Mouse (Mus musculus) mouse trophoblast stem cell (cell line): ENCODE measurements at regions not wholly inside any gene's neighbourhood (a gene's known extent, or its start where the extent isn't known, plus 50 kb on each side); places are given as distances from the start of the nearest gene placed in this dataset.

Source experiments
- in situ Hi-C, 2 experiments: fragments of 300-500 bp; cut with MseI, MboI; formaldehyde crosslinking; loops; 2 replicates in 1 of 2; 3 replicates in 1 of 2; pipeline ENCODE4 v1.15.1; 2025

DNA sequence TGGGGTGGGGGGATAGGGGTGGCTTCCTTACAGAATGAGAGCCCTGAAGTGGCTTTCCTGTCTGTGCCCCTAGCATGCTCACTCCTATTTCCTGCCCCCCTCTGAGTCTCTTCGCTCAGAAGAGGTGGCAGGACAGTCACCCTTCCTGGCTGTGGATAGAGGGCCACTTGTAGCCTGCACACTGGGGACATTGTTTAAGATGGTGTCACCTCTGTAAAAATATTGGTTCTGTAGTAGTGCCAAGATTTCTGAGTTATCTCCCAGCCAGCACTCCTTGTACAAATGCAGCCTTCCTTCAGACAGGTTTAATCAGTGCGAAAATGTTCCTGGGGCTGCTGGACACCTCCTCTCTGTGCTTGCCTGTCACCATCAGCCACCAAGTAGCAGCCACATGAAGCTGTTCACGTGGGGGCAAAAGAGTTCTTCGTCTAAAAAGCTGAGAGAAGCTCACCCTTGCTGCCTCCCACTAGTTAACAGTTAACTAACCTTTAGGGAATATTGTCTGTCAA is 136.1 kb upstream of the Id2 start:
- in situ Hi-C loops = no loop called here

DNA sequence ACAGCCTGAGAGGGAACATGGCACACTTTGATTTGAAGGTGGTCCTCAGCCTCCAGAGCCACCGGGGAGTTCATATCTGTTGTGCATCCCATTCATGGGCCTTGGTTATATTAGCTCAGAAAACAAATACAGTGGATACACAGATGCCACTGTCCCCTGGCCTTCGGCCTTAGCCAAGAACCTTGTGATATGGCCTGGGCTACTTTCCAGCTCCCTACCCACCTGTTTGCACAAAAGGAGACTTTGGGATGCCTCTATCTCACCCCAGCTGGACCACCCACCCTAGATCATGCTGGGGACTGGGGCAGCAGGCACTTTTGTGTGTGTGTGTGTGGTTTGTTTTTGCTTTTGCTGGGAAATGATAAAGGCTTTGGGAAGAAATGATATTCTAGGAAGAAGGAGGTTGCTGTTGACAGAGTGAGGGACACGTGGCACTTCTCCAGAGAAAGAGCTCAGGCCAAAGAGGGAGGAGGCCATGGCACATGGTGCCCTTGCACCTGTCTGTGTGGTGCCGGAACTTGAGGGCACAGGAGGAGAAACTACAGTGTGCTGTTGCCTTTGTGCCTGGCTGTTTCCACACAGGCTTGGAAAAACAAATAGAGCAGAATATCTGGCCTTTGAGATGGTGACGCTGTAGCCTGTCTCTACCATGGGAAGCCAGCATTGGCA is 135.6 kb upstream of the Id2 start:
- in situ Hi-C loops = no loop called here

DNA sequence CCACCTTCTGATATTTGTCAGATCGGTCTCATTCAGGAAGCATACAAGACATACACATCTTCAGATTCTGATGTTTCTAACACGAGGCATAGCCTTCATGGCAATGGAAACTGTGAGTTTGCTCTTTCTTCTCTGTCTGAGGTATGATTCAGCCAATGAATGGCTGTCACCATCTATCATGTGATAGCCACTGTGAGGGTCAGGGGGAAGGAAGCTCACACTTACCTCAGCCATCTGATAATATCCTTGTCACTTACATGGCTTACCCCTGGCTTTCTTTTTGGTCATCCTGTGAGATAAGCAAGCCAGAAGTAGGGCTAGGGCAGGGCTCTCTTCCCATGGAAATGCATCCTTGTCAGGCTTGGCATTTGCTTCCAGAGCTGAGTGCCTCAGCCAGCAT is 131.8 kb upstream of the Id2 start:
- in situ Hi-C loops = no loop called here

DNA sequence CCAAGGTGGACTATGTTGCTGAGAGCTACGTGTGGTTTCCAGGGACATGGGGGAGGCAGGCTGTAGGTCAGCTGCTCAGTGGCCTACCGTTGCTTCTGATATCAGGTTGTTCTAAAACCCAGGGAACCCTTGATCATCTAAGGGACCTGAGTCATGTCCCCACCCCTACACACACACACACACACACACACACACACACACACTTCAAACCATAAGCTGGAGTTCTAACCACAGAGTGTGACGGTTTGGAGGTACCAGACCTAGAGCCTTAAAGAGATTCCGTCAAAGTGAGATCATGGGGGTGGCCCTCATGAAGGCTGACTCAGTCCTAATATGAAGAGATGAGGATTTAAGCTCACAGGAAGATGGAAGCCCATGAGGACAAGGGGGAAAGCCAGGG is 130.8 kb upstream of the Id2 start:
- in situ Hi-C loops = no loop called here

DNA sequence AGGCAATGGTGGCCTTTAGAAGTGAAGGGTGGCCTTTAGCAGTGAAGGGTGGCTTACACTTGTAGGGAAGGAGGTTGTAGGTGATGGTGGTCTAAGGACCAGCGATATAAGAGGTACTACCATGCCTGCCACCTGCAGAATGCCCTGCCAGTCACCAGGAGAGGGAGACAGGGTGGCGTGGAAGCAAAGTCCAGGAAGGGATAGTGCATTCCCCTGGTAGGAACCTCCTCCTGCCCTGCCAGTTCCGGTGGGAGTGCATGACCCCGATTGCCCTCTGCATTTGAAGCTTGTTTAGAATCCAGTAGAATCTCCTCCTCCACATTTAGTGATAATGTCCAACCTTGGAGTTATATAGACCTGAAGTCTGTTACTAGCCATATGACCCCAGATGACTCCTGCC is 127.7 kb upstream of the Id2 start:
- in situ Hi-C loops = no loop called here

DNA sequence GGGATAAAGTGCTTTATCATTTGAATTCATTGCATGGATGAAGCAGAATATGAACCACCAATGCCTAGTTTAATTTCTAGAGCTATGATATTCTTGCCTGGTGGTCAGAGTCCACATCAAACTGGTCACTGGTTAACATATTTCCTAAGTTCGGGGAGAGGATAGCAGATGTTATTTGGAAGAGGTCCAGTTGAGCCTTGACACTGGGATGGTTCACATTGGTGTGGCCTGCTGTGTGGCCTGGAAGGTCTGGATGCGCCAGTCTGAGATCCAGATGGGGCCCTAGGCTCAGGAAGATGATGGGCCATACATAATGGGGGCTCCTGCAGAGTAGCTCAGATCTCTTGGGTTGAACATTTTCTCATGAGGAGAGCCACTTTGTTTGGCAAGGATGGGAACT is 127.3 kb upstream of the Id2 start:
- in situ Hi-C loops = no loop called here

DNA sequence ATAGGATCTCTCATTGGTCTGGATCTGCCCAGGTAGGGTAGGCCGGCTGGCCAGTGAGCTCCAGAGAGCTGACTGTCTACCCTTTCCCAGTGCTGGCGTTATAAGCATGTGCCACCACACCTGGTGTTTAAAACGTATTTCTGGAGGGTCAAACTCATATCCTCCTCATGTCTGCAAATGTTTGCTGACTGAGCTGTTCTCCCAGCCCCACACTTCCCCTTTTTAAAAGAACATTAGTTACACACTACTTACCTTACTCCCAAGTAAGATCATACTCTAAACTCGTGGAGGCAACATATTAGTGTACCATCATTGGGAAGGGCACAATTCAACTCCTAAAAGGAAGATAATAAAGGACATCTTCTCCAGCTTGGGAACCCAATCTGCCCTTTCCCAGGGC is 126.6 kb upstream of the Id2 start:
- in situ Hi-C loops = no loop called here

DNA sequence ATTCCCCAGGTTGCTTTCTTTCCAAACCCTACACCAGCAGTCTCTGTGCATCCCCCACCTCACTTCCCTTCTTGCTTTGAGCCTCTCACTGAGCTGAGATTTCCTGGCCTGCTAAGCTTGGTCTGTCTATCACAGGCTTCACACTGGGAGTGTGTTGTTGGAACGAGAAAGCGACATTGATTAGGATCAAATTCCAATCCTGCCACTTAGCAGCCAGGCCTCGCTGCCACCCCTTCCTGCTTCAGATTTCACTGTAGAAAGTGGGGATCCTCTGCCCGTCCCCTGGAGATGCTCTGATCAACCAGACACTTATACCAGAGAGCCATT is 123.8 kb upstream of the Id2 start:
- in situ Hi-C loops = no loop called here

DNA sequence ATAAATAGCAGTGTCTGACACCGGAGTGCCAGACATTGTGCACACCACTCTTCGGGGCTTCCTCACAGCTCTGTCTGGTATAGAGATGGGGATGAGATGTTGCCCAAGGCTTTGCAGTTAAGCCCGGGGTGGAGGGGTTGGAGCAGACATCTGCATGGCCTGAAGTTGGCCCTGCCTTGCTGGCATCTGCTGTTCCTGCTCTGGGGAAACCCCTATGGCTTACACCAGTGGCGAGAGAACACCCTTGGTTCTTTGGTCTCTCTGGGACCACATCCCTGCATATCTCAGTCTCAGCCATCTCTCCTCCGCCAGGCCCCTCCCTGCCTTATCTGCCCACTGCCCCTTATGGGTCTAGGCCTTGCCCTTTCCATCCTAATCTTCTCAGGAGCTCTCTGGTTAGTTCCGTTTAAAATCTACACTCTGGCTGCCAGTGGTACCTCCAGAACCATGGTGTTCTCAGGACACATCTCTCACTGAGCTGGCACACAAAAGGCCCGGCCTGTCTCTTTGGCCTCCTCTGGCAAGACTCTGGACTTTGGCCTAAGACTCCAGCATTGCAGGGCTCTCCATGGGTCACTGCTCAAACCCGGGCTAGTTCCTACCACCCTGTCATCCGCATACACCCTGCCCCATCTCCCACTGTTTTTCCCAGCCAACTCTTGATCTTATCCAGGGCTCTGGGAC is 123.3 kb upstream of the Id2 start:
- in situ Hi-C loops = no loop called here

DNA sequence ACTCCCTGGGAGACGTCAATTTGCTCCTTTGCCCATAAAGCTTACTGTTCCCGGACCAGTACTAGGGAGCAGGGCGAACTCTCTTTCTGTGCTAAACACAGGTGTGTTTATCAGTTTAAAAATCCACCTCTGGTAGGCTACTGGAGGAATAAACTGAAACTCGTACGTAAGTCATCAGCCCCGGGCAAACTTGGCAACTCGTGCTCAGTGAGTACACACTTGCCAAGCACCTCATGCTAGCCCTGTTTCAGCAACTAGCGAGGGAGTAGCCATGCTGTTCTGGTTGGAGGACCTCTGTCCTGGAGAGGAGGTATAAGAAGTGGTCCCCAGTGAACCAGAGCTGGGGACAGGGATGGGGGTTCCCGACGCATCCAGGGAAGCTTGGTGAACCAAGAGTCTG is 122.6 kb upstream of the Id2 start:
- in situ Hi-C loops = no loop called here

DNA sequence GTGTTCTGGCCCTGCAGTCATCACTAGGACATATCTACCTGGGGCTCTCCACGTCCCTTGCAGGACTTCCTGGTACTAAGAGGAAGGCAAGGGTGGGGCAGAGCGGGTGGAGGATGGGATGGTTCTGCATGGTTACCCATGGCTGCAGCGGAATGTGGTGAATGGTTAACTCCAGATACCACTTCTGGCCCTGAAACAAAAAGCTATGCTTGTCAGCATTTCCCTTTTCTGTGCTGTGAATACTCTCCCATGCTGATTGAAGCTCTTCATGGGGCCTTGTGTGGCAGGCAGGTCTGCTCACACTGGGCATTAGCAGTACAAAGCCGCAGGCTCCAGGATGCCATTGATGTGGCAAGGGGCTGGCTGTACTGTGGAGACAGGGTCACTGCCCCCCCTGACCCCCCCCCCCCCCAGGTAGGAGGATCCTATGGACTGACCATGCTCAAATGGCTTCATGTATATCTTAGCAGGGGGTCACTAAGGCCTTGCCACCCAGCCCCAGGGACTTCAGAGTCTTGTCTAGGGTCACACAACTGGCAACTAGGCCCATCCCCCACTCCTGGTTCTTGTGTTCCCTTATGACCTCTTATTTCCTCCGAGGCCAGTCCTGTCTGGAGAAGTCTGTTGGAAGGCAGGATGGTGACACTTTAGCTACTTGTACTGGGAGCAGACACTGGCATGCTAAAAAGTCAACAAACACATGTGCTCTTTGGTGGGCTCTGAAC is 120.0 kb upstream of the Id2 start:
- in situ Hi-C loops = no loop called here

DNA sequence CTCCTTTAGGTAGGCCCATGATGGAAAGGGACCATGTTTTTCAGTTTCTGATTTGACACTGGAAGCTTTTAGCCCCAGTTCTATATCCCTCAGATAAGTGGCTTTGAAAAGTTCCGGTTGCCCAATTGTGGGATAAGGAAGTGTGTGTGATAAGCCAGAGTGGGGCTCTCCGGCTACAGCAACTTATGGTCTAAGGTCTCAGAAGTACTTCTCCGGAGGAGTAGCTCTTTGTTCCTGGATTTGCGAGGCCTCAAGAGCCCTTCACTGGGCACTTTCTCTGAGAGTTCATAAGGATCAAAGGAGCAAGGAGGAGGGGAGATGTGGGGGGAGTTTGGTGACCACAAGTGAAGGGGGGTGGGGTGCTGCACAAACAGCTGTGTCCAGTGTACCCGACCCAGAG is 118.3 kb upstream of the Id2 start:
- in situ Hi-C loops = no loop called here

DNA sequence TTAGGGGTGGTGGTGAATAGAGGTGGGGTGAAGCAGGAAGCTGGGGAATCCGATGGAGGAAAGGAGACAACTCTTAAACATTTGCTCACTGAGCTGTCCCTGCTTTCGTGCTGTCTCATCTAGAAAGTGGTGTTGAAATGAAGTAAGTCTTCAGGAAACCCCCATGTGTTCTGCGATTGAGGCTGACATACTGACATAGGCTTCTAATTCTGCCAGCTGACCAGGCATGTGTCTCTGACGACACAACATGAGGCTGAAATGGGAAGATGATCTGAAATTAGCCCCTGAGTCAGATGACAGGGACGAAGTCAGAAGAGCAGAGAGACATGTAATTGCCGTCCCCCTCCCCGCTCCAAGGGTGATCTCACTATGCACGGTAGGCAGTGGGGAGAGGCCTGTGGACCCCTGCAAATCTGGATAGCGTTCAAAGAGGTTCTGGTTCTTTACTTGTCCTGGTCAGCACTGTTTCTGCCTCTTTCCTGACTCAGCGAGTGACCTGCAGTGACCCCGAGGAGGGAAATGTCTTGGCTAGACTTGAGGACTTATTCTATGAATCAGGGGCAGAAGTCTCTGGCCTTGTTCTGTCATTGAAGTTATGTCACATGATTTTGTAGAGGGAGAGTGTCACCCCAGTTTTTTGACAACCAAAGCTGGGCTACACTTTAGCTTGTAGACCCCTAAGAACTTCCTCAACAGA is 117.0 kb upstream of the Id2 start:
- in situ Hi-C loops = no loop called here

DNA sequence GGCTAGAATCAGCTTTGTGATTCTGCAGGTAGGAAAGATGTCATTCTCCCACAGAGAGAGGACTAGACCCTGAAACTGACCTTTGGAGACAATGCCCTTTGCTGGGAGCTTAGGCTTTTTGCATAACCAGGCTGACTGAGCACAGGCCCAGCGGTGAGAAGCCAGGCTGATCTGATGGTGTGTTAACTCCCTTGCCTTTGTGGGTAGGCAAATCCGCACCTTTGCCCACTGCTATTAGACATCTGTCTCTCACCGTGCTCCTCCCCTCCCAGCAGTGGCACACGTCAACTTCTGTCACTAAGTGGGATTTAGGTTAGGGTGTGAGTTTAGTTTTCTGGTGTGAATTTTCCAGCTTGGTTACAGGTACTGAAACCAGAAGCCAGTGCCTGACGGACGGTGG is 114.4 kb upstream of the Id2 start:
- in situ Hi-C loops = no loop called here

DNA sequence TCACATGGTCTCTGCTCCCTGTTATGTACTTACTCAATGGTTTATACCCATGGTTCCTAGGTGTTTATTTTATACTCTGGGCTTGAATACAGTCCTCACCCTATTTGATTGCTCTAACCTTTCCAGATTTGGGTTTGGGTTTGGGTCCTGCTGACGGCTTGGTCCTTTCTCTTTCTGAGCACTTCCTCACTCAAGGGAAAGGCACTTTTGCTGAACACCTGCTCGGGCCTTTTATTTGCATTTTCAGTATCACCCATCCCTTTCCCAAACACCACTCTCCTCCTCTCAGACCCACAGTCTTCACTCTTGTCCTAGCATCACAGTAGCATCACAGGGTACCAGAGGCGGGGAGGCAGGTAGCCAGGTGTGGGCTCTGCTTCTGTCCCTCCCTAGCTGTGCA is 113.7 kb upstream of the Id2 start:
- in situ Hi-C loops = no loop called here

DNA sequence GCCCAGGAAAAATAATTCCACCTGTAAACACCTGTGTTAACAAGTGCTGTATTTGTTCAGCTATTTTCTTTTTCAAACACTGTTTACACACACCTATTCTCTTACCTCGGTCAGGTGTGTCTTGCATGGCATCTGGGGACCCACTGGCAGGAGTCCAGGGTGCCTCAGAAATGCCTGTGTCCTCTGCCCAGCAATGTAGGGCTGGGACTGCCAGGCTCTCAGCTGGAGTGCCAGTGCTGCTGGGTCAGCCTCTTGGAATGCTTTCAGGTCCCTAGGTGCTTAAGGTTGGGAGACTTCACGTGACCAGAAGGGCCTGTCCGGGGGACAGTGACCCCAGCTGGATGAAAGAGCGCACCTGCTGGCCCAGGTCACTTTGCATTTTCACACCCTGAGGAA is 112.4 kb upstream of the Id2 start:
- in situ Hi-C loops = no loop called here

DNA sequence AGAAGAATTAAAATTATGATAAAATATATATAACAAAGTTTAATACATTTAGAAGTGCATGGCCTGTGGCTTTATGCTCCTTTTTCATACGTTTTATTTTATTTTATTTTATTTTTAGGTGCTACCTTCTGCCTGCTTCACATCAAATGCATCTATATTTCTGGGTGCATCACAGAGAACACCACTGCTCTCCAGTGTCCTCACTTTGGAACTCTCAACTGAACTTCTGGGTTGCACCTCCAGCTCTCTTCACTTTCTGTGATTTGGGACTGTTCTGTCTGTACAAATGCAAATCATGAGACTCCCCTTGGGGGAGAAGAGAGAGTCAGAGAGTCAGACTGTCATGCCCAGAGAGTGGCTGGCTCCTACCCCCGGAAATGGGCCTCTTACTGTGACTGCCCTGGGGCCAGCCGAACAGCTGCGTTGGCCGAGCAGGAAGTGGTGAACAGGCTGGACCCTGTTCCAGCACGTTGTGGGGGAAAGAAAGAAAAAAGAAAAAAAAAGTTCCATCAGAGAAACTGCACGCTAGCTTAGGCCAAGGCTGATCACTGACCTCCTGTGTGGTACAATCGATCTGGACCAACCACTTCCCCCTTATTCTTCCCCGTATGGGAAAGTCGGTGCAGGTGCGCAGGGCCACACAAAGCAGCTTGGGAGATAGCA is 111.9 kb upstream of the Id2 start:
- in situ Hi-C loops = no loop called here

DNA sequence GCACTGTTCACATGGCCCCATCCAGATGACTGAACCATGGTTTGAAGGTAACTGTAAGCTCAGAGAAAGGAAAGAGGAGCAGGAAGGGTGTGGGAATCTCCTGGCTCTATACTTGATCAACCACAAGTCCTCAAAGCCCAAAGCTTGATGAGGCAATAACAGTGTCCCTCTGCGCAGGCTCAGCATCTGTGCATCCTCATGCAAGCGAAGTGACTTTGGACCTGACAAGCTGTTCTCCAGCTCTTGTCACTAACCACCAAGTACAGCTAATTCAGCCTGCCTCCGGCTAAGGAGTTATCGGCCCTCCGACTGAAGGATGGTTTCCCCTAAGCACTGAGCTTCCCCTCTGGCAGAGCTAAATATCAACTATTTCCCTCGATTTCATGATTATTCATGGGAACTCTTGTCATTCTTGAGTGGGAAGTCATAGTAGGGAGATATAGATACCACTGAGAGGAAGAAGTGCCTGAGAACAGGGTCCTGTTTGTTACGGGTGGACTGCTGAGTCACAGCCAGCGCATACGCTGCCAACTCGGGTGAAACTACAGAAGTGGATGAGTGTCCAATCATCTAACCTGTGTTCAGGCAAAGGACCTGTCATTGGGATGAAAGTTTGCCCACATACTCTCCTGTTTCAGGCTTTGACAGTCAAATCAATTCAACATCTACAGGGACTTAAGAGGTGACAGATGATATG is 106.6 kb upstream of the Id2 start:
- in situ Hi-C loops = no loop called here

DNA sequence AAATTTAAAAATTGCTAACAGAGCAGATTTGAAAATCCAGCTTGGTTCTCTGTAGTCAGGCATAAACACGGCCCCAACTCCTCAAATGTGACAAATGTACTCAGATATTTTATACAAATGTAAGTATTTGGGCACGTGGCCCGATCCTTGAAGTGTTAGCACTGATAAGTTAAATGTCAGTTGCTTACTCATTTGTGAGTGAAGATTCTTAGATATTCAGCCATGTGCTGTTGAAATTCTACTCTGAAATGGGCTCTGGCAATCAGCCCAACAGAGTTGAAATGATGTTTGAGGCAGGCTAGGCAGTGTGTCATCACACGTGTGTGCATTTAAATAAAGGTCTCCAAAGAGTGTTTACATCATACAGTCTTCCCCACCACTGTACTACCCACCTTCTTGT is 103.2 kb upstream of the Id2 start:
- in situ Hi-C loops = no loop called here

DNA sequence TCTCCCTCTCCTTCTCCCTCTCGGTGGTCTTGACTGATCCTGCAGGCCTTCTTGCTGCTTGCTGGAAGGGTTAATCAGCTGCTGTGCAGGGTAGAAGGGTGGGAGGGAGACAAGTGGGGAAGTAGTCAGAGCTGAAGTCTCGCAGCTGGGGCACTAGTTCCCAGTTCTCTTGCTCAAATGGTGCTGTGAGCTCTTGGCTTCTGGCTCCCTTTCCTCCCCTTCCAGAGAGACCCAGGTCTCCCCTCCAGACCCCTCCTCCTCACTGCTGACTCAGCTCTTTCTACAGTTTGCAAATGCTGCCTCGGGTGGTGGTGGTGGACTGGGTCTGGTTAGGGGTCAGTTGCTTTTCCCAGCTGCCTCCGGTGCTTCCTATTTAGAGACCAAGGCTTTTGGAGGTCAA is 100.8 kb upstream of the Id2 start:
- in situ Hi-C loops = no loop called here

DNA sequence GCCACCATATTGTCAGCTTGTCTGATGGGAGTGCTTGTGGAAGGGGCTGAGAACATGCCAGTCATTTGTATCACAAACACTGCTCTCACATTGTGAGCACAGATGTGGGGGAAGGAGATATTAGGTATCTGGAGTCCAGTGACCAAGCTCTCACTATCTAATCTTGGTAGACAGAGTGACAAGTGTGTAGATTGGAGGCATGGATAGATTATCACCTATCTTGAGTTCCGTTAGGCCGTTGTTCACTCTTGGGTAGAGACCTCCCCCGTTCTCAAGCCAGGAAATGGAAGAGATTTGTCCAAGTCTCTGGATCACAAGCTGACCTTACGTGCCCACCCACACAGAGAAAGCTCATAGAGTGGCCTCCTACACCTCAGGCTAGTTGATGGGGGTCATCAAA is 99.1 kb upstream of the Id2 start:
- in situ Hi-C loops = no loop called here
